Mouse (Mus musculus) leukemia stem cell, adult 10-12 weeks (primary cell): ENCODE measurements around the gene Mptx2. TPM values are rescaled to one million over a fixed set of nuclear protein-coding genes. Genes with fewer than 3 reads are reported as not detected.

ENCODE experiments used
- polyA plus RNA-seq: library from polyadenylated mRNA; stranded (reverse); fragments of >175 nt; gene quantifications from 2 replicates; pipeline ENCODE4 v1.2.3, GENCODE M21; 2012; ENCODE audit warnings: low replicate concordance

Mptx2 gene
- polyA plus RNA-seq, result not detected in 2 replicates

DNA sequence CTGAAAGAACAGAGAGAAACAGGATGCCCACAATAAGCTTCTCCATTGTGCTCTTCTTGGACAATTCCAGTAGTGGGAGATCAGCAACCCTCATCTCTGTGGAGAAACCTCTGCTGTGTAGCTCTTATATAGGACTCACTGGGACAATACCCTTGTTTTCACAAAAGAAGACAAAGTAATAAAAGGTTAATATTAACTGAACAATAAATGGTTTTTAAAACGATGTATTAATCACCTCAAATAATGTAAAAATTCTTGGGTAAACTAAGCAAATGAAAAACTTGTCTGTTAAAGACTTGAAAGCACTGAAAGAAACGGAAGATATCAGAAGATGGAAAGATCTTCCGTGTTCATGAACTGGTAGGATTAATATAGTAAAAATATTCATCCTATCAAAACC is at the start of gene Mptx2:
Mptx2 (minus strand) TSS at position 101 of the 400 bp plus-strand sequence.

DNA sequence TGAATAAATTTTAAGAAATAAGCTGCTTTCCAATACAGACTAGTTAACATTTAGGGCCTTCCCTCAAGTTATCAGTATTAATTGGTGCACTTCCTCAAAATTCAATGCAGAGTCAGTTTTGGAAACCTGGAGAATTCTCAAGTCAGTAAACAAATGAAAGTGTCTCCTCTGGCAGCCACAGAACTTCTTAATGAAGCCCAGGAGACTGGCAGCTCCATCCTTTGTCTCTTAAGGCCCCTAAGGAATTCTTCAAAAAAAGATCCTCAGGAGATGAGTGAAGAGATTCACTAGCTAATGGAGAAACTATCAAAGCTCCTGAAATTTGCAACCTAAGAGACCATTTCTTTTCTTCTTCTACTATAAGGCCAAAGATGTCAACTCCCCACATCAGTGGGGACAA is 11.9 kb downstream of the Mptx2 start, which contains the start of gene Olfr418:
Olfr418 (plus strand) TSS at position 301 of the 400 bp plus-strand sequence.

DNA sequence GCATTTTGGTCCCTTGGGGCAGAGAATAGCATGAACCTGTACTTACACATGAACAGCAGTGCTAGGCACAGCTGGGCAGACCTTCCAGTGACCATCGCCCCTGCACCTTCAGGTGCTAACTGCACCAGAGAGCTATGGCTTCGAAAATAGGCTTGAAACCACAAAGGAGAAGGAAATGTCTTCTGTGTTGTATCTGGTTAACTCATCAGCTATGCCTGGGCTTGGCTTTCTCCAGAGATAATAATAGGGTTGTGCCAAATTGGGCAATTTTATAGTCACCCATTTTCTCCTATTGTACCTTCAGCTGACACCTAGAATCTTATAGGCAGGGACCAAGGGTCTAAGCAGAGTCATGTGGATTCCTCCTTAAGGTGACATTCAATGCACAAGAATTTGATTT is 50.5 kb downstream of the Mptx2 start, which contains the start of gene Fcer1a:
Fcer1a (minus strand) TSS at position 134 of the 400 bp plus-strand sequence.

Other genes with a start within 250 kb of the Mptx2 start
- not detected in 2 replicates for gene Olfr1408, start 140.4 kb downstream of the Mptx2 start, polyA plus RNA-seq
- not detected in 2 replicates for gene Olfr1406, start 87.1 kb downstream of the Mptx2 start, polyA plus RNA-seq
- not detected in 2 replicates for gene Olfr218, start 80.0 kb downstream of the Mptx2 start, polyA plus RNA-seq
- gene Olfr1404, start 65.4 kb downstream of the Mptx2 start, polyA plus RNA-seq, result not detected in 2 replicates
- not detected in 2 replicates for gene Fcer1a, start 50.6 kb downstream of the Mptx2 start, polyA plus RNA-seq
- gene Olfr418, start 11.8 kb downstream of the Mptx2 start, polyA plus RNA-seq, result 0.05 TPM in 1 of 2 replicates, not detected in the other
- 2.0 and 3.2 TPM in 2 replicates for gene Ackr1, start 56.0 kb upstream of the Mptx2 start, polyA plus RNA-seq
- gene Aim2, start 73.1 kb upstream of the Mptx2 start, polyA plus RNA-seq, result 1.8 and 1.9 TPM in 2 replicates
- gene Cadm3, start 89.9 kb upstream of the Mptx2 start, polyA plus RNA-seq, result 0.29 and 0.64 TPM in 2 replicates
- 0.06 TPM in 1 of 2 replicates, not detected in the other for gene Ifi206, start 213.3 kb upstream of the Mptx2 start, polyA plus RNA-seq